Mouse (Mus musculus): ENCODE data around the gene 1700009N14Rik.

The 1700009N14Rik gene

GRCm38 (mm10) chr4:39450069-39450468, at the start of gene 1700009N14Rik:
Gene 1700009N14Rik (plus strand): TSS chr4:39450295.
- DNase-seq (ENCODE audit: low spot score) = no peak

- DNase-seq (ENCODE audit: low spot score) = no peak
Observed at GRCm38 (mm10) chr4:39437870-39438367, 12.2 kb upstream of the 1700009N14Rik start.

DNA sequence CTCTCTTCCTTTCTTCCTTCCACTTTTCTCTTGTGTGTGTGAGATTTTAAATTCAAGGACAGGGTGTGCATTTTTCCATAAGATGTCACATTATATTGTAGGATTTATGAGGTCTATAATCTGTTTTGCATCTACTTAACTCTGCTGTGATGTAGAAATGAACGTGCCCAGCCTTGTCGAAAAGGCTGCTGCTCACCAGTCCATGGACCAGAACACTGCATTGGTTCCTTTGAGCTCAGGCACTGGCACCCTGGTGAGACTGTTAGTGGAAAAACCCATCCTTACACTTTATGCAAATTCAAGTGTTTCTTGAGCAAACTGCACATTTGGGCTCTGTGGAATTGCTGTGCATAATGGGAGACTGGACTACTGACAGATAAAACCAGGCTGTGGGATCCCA, 24.2 kb downstream of the 1700009N14Rik start:
- DNase-seq (ENCODE audit: low spot score) = no peak

DNA sequence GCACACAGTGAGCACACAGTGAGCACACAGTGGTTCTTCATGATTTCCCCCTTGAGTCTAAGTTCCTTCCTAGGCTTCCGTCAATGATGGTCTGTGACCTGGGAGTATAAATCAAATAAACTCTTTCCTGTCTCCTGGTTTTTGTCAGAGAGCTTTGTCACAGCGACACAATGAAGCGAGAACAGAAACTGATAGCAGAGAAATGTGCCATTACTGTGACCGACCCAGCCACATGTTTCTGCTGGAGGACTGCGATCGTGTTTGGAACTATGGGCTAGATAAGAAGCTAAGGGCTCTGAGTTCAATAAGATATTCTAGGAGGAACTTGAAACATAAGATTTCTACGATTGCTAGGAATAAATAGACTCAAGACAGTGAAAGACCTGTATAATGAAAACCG, 36.3 kb downstream of the 1700009N14Rik start:
- no peak for DNase-seq (ENCODE audit: low spot score)

- no peak for DNase-seq (ENCODE audit: low spot score)
Observed at GRCm38 (mm10) chr4:39493596-39493995, 43.5 kb downstream of the 1700009N14Rik start.

DNA sequence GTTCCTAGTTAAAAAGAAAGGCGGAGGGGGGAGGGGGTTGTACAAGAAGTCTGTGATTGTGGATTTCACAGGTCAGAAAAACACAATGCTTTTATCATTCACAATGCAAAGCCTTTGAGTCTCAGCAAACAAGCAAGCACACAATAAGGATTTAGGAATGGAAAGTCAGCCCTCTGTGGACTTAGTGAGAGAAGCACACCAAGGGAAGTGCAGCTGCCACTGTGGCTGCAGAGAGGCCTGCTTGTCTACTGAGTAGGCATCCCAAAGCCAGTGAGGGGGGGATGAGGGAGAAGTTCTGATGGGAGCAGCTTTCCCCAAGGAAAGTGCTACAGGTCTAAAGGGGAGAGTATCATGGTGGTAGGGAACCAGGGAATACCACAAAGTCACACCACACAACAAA, 45.8 kb downstream of the 1700009N14Rik start:
- no peak for DNase-seq (ENCODE audit: low spot score)

All from testis, postnatal 14 days (tissue).